Mouse (Mus musculus): ENCODE data around the gene Zfp280b. TPM values are rescaled to one million over a fixed set of nuclear protein-coding genes. Genes with fewer than 3 reads are reported as not detected.
"Not testable (repeated sequence)": the region's sequence is repeated elsewhere in the genome, so short reads cannot be mapped to it uniquely, and the experiment has no call there.

The Zfp280b gene
- total RNA-seq (2012; rRNA removed): 22.1 and 31.6 TPM in 2 replicates

DNA sequence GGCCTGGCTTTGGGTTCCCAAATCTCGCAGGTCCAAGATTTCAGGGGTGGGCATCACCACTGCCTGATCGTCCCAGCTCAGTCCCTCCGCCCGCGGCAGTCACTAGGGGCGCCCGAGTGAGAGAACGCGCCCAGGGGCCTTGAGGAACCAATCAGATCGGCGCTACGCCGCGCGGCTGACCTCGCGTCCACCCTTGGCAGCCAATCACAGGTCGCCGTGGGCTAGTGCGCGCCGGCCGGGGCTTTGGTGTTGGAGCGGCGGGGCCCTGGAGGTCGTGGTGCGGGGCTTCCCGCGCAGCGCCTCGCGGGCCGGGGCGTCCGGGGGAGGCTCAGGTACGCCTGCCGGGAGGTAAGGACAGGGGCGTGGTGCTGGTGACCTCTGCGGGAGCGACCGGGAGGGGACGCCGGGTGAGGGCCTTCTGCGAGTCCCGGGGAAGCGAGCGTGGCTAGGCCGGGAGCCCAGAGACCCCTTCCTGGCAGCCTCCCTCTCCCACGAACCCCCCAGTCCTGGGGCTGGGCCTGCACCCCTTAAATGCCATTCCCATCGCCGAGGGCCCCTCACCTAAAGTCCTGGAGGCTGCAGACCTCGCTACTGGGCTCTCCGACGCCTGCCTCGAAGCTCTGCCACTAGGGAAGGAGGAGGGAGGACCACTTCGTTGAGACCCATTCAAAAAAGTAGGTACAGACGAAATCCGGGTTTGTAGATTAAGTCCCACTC is at the start of gene Zfp280b:
TSS of gene Zfp280b (plus strand) at position 249 of the 717 bp plus-strand sequence.
- Histone ChIP-seq H3K9ac (ENCODE audit: insufficient read depth, low read depth, low read length, poor library complexity, severe bottlenecking) (peak within 1 kb of the TSS; percentile 97), H3K4me1 (ENCODE audit: control insufficient read depth in 2 of 2, insufficient read depth in 2 of 2, low read length in 2 of 2, poor library complexity in 1 of 2) (peaks cover 9 to 12% of the 10 kb centered on the region in 2 experiments), H3K27ac (ENCODE audit: insufficient read depth, low read depth, low read length, poor library complexity, severe bottlenecking) (peak within 1 kb of the TSS; percentile 88), H3K9me3 (ENCODE audit: control insufficient read depth, insufficient read depth, low read depth, low read length) (no peaks in the 10 kb centered on the region), H3K36me3 (ENCODE audit: control insufficient read depth, insufficient read depth, low read length, poor library complexity, severe bottlenecking) (no peaks in the 10 kb centered on the region; the same call in 1 of the 2 replicates), H3K4me3 (ENCODE audit: insufficient read depth in 1 of 2, low read depth in 1 of 2, low read length in 2 of 2, poor library complexity in 1 of 2, severe bottlenecking in 1 of 2) (peak within 1 kb of the TSS; percentile 82 to 89)
- no peak for TF ChIP-seq HCFC1 (IDR thresholded peaks at IDR 0.05; ENCODE audit: borderline replicate concordance, insufficient read depth, low read length)
- no peak for TF ChIP-seq ZNF384 (IDR thresholded peaks at IDR 0.05; ENCODE audit: low read depth, low read length)
- TF ChIP-seq CHD2 (IDR thresholded peaks at IDR 0.05; ENCODE audit: low read depth, low read length): no peak; the same call in 1 of the 2 replicates
- TF ChIP-seq MAFK (IDR thresholded peaks at IDR 0.05; ENCODE audit: insufficient read depth, low read depth, low read length): no peak
- TF ChIP-seq ZC3H11A (IDR thresholded peaks at IDR 0.05; ENCODE audit: borderline replicate concordance, low read depth, low read length): no peak
- in situ Hi-C loops (cut with MboI; ENCODE audit: low sequenced_read_pairs in 2 of 2, unreplicated experiment in 2 of 2): no loop called here
- peak; percentile 94 for DNase-seq (ENCODE audit: low read depth, low spot score)

DNA sequence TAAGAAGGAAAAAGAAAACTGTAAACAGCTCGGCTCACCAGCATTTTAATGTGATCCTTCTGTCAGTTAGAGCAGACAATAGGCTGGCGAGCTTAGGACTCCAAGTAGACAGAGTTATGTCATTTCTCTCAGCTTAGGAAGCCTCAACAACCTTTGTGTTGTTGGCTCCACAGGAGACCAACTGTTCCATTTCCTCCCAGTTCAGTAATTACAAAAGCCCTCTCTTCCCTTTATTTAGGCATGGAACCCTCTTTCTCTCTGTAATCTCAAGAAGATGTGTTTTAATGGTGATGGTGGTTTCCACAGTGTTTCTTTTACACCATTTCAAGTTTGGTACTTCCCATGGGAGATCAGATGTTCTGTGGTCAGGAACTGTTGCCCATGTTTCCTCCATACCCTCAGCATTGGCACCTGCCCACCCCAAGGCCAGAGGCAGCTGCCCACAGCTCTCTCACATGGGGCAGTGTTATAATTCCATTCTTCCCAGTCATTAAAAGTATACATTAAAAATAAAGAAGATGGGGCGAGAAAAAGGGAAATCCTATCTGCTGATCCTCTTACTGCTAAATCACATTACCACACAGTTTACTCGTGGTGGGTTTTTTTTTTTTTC is 41.9 kb upstream of the Zfp280b start:
- TF ChIP-seq ZNF384 (IDR thresholded peaks at IDR 0.05; ENCODE audit: low read depth, low read length) (no peak), HCFC1 (IDR thresholded peaks at IDR 0.05; ENCODE audit: borderline replicate concordance, insufficient read depth, low read length) (no peak), ZC3H11A (IDR thresholded peaks at IDR 0.05; ENCODE audit: borderline replicate concordance, low read depth, low read length) (no peak), CHD2 (IDR thresholded peaks at IDR 0.05; ENCODE audit: low read depth, low read length) (no peak), MAFK (IDR thresholded peaks at IDR 0.05; ENCODE audit: insufficient read depth, low read depth, low read length) (no peak)
- peaks cover 3 to 22% of the 10 kb centered on the region in 2 experiments; a peak in 3 of 4 replicates for H3K4me1 ChIP-seq (ENCODE audit: control insufficient read depth in 2 of 2, insufficient read depth in 2 of 2, low read length in 2 of 2, poor library complexity in 1 of 2)
- peaks cover 2% of the 10 kb centered on the region; the same call in 1 of the 2 replicates for H3K36me3 ChIP-seq (ENCODE audit: control insufficient read depth, insufficient read depth, low read length, poor library complexity, severe bottlenecking)
- no peak overlapping the region for H3K4me3 ChIP-seq (ENCODE audit: insufficient read depth in 1 of 2, low read depth in 1 of 2, low read length in 2 of 2, poor library complexity in 1 of 2, severe bottlenecking in 1 of 2)
- in situ Hi-C loops (cut with MboI; ENCODE audit: low sequenced_read_pairs in 2 of 2, unreplicated experiment in 2 of 2): no loop called here
- no peak for DNase-seq (ENCODE audit: low read depth, low spot score)
- H3K9me3 ChIP-seq (ENCODE audit: control insufficient read depth, insufficient read depth, low read depth, low read length): no peaks in the 10 kb centered on the region
- 0 out of 2 replicates have a peak overlapping the region, but pooled peaks have one; percentile 30 for H3K27ac ChIP-seq (ENCODE audit: insufficient read depth, low read depth, low read length, poor library complexity, severe bottlenecking)
- no peak overlapping the region for H3K9ac ChIP-seq (ENCODE audit: insufficient read depth, low read depth, low read length, poor library complexity, severe bottlenecking)

- Histone ChIP-seq H3K9me3 (ENCODE audit: control insufficient read depth, insufficient read depth, low read depth, low read length) (no peaks in the 10 kb centered on the region), H3K27ac (ENCODE audit: insufficient read depth, low read depth, low read length, poor library complexity, severe bottlenecking) (peak overlapping the region; percentile 76), H3K4me1 (ENCODE audit: control insufficient read depth in 2 of 2, insufficient read depth in 2 of 2, low read length in 2 of 2, poor library complexity in 1 of 2) (peaks cover 3 to 15% of the 10 kb centered on the region in 2 experiments; a peak in 3 of 4 replicates), H3K9ac (ENCODE audit: insufficient read depth, low read depth, low read length, poor library complexity, severe bottlenecking) (peak overlapping the region; percentile 89), H3K4me3 (ENCODE audit: insufficient read depth in 1 of 2, low read depth in 1 of 2, low read length in 2 of 2, poor library complexity in 1 of 2, severe bottlenecking in 1 of 2) (peak overlapping the region; percentile 55 to 72), H3K36me3 (ENCODE audit: control insufficient read depth, insufficient read depth, low read length, poor library complexity, severe bottlenecking) (peaks cover 4% of the 10 kb centered on the region; the same call in 1 of the 2 replicates)
- TF ChIP-seq MAFK (IDR thresholded peaks at IDR 0.05; ENCODE audit: insufficient read depth, low read depth, low read length): no peak
- 0 out of 2 replicates have a peak, but pooled peaks have one; percentile 38 for TF ChIP-seq HCFC1 (IDR thresholded peaks at IDR 0.05; ENCODE audit: borderline replicate concordance, insufficient read depth, low read length)
- no peak for DNase-seq (ENCODE audit: low read depth, low spot score)
- in situ Hi-C loops (cut with MboI; ENCODE audit: low sequenced_read_pairs in 2 of 2, unreplicated experiment in 2 of 2): no loop called here
These were observed 38.7 kb upstream of the Zfp280b start for GRCm38 (mm10) chr10:75993616-75994240.

DNA sequence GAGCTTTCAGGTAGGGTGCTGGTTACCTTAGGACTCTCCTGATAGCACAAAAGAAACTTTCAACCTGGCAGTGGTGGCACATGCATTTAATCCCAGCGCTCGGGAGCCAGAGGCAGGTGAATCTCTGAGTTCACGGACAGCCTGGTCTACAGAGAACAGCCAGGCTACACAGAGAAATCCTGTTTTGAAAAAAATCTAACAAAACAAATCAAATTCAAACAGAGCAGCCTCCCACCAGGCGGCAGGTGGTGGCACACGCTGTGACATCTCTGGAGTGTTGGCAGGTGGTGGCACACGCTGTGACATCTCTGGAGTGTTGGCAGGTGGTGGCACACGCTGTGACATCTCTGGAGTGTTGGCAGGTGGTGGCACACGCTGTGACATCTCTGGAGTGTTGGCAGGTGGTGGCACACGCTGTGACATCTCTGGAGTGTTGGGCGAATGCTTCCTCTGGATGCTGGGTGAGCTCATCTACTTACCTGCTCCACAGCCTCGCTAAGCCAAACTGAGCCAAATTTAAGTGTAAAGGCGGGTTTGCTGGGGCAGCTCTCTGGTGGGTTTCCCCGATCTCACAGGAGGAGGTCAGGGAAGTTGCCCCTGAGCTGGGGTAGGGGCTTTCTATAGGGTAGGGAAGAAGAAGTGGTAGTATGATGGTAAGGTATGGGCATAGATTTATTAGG is 37.8 kb upstream of the Zfp280b start:
- H3K9ac ChIP-seq (ENCODE audit: insufficient read depth, low read depth, low read length, poor library complexity, severe bottlenecking); H3K4me3 ChIP-seq (ENCODE audit: insufficient read depth in 1 of 2, low read depth in 1 of 2, low read length in 2 of 2, poor library complexity in 1 of 2, severe bottlenecking in 1 of 2); H3K36me3 ChIP-seq (ENCODE audit: control insufficient read depth, insufficient read depth, low read length, poor library complexity, severe bottlenecking): not testable (repeated sequence)

More for the DNA sequence above, 37.8 kb upstream of the Zfp280b start:
- H3K9me3 ChIP-seq (ENCODE audit: control insufficient read depth, insufficient read depth, low read depth, low read length); H3K27ac ChIP-seq (ENCODE audit: insufficient read depth, low read depth, low read length, poor library complexity, severe bottlenecking); DNase-seq (ENCODE audit: low read depth, low spot score); in situ Hi-C loops (cut with MboI; ENCODE audit: low sequenced_read_pairs in 2 of 2, unreplicated experiment in 2 of 2): not testable (repeated sequence)
- peaks cover 3 to 13% of the 10 kb centered on the region in 2 experiments; a peak in 3 of 4 replicates for H3K4me1 ChIP-seq (ENCODE audit: control insufficient read depth in 2 of 2, insufficient read depth in 2 of 2, low read length in 2 of 2, poor library complexity in 1 of 2)

Measured in ES-E14 (cell line).